Mouse (Mus musculus) heart, embryonic 14.5 days (tissue): ENCODE data around the gene Siva1. TPM values are rescaled to one million over a fixed set of nuclear protein-coding genes. Genes with fewer than 3 reads are reported as not detected.

Source experiments
- ATAC-seq: fragments of 200-750 bp; cut with Nextera tagmentation; 2 replicates; pipeline ENCODE4 v1.8.0; 2017; ENCODE audit warnings: low read depth, moderate TSS enrichment; ENCODE audit not compliant: insufficient number of reproducible peaks, insufficient read depth, low FRiP score
- H3K27ac ChIP-seq, 2 experiments: fragments of 200-500 bp in 1 of 2; fragments of 300-500 bp in 1 of 2; sonication (generic) in 1 of 2; replicated peaks in 1 of 2; 2 replicates each; pipeline ENCODE4 v1.5.1; 2012 to 2014; ENCODE audit warnings: low read depth in 2 of 2, low read length in 2 of 2, control low read depth in 1 of 2, mild to moderate bottlenecking in 1 of 2, mixed read lengths in 1 of 2; ENCODE audit not compliant: control insufficient read depth in 1 of 2, insufficient read depth in 1 of 2
- H3K27me3 ChIP-seq: fragments of 300-500 bp; sonication (generic); 2 replicates; pipeline ENCODE4 v1.6.1; 2014; ENCODE audit warnings: mild to moderate bottlenecking, low read length, control low read depth; ENCODE audit not compliant: control insufficient read depth, insufficient read depth
- H3K36me3 ChIP-seq: fragments of 300-500 bp; sonication (generic); 2 replicates; pipeline ENCODE4 v1.6.1; 2014; ENCODE audit warnings: mild to moderate bottlenecking, control low read depth, low read length, mixed read lengths; ENCODE audit not compliant: control insufficient read depth, insufficient read depth
- H3K4me1 ChIP-seq, 2 experiments: fragments of 200-500 bp in 1 of 2; fragments of 300-500 bp in 1 of 2; sonication (generic) in 1 of 2; 2 replicates each; pipeline ENCODE4 v1.6.1; 2012 to 2014; ENCODE audit warnings: low read length in 2 of 2, control low read depth in 1 of 2, mixed read lengths in 1 of 2; ENCODE audit not compliant: control insufficient read depth in 2 of 2, insufficient read depth in 2 of 2
- H3K4me2 ChIP-seq: fragments of 300-500 bp; sonication (generic); 2 replicates; pipeline ENCODE4 v1.6.1; 2014; ENCODE audit warnings: mild to moderate bottlenecking, low read length
- H3K4me3 ChIP-seq, 2 experiments: fragments of 200-500 bp in 1 of 2; fragments of 300-500 bp in 1 of 2; sonication (generic) in 1 of 2; 2 replicates each; pipeline ENCODE4 v1.5.1; 2012 to 2014; ENCODE audit warnings: low read length in 2 of 2, mild to moderate bottlenecking in 2 of 2, control low read depth in 1 of 2, low read depth in 1 of 2, moderate library complexity in 1 of 2; ENCODE audit not compliant: control insufficient read depth in 1 of 2, insufficient read depth in 1 of 2
- H3K9ac ChIP-seq: fragments of 300-500 bp; sonication (generic); 2 replicates; pipeline ENCODE4 v1.6.1; 2014; ENCODE audit warnings: mild to moderate bottlenecking, low read length
- H3K9me3 ChIP-seq: fragments of 300-500 bp; sonication (generic); 2 replicates; pipeline ENCODE4 v1.6.1; 2016; ENCODE audit warnings: low read length, control low read depth; ENCODE audit not compliant: control insufficient read depth
- WGBS: fragments of 180-500 bp; shearing (Covaris S2); extraction: QIAGEN DNeasy Blood & Tissue Kit; methylation state at CpG from one replicate; pipeline ENCODE4 v1.1.7; 2014; 5-methylcytosine and 5-hydroxymethylcytosine counted together
- polyA plus RNA-seq: library from polyadenylated mRNA; unstranded; fragments of >200 nt; fragmentation: Nextera tagmentation; extraction: Ambion mirVana; gene quantifications from 2 replicates; pipeline ENCODE4 v1.2.1, GENCODE M21; 2014

The Siva1 gene
- polyA plus RNA-seq, 1 experiment from 2014 or later, result 153 TPM

GRCm38 (mm10) chr12:112665445-112665844, 21.0 kb downstream of the Siva1 start:
- Histone ChIP-seq H3K9ac (peak overlapping the region; percentile 67), H3K27ac (peak overlapping the region; percentile 63 to 88), H3K4me2 (peak overlapping the region; percentile 53), H3K4me3 (peak overlapping the region in 1 of 2 experiments; percentile 17; a peak in 2 of 4 replicates), H3K36me3 (peaks cover 92% of the 10 kb centered on the region), H3K9me3 (no peaks in the 10 kb centered on the region), H3K27me3 (no peaks in the 10 kb centered on the region), H3K4me1 (peaks cover 72 to 99% of the 10 kb centered on the region in 2 experiments)
- 15% methylated on average over 18 of the region's 18 CpGs for WGBS
- ATAC-seq, result no peak

GRCm38 (mm10) chr12:112665881-112666544, 21.5 kb downstream of the Siva1 start:
- H3K4me2 ChIP-seq, result peak overlapping the region; percentile 53

GRCm38 (mm10) chr12:112667619-112668297, 23.3 kb downstream of the Siva1 start:
- Histone ChIP-seq H3K27ac (peak overlapping the region in 1 of 2 experiments; percentile 65; a peak in 3 of 4 replicates), H3K27me3 (no peaks in the 10 kb centered on the region), H3K4me2 (peak overlapping the region; percentile 7), H3K9me3 (no peaks in the 10 kb centered on the region), H3K4me1 (peaks cover 77 to 99% of the 10 kb centered on the region in 2 experiments), H3K36me3 (peaks cover 90% of the 10 kb centered on the region), H3K9ac (peak overlapping the region; percentile 67), H3K4me3 (no peak overlapping the region)
- 53% methylated on average over 10 of the region's 10 CpGs for WGBS
- ATAC-seq, result no peak

More at GRCm38 (mm10) chr12:112665881-112666544, 21.5 kb downstream of the Siva1 start:
- H3K9me3 ChIP-seq, result no peaks in the 10 kb centered on the region
- H3K36me3 ChIP-seq, result peaks cover 96% of the 10 kb centered on the region
- H3K27me3 ChIP-seq, result no peaks in the 10 kb centered on the region
- H3K9ac ChIP-seq, result peak overlapping the region; percentile 67; the same call in 1 of the 2 replicates
- peak overlapping the region; percentile 34 to 88 for H3K27ac ChIP-seq
- WGBS, result 68% methylated on average over 9 of the region's 9 CpGs
- ATAC-seq, result no peak
- H3K4me3 ChIP-seq, result peak overlapping the region in 1 of 2 experiments; percentile 17; a peak in 1 of 4 replicates
- H3K4me1 ChIP-seq, result peaks cover 74 to 99% of the 10 kb centered on the region in 2 experiments

- H3K4me3 ChIP-seq, result peak overlapping the region in 1 of 2 experiments; percentile 97; a peak in 2 of 4 replicates
- H3K9ac ChIP-seq, result peak overlapping the region; percentile 100
- no peaks in the 10 kb centered on the region for H3K27me3 ChIP-seq
- 23% methylated on average over 9 of the region's 9 CpGs for WGBS
- H3K4me1 ChIP-seq, result peaks cover 63 to 80% of the 10 kb centered on the region in 2 experiments
- H3K4me2 ChIP-seq, result peak overlapping the region; percentile 85
- peak overlapping the region; percentile 65 to 99 for H3K27ac ChIP-seq
- no peak for ATAC-seq
- H3K9me3 ChIP-seq, result no peaks in the 10 kb centered on the region
- peaks cover 60% of the 10 kb centered on the region for H3K36me3 ChIP-seq
These were observed 26.4 kb downstream of the Siva1 start for GRCm38 (mm10) chr12:112670718-112671393.

- H3K4me2 ChIP-seq, result peak overlapping the region; percentile 85
- 65% methylated on average over 7 of the region's 7 CpGs for WGBS
- peaks cover 53 to 70% of the 10 kb centered on the region in 2 experiments for H3K4me1 ChIP-seq
- H3K27me3 ChIP-seq, result no peaks in the 10 kb centered on the region
- ATAC-seq, result no peak
- H3K9ac ChIP-seq, result peak overlapping the region; percentile 100
- H3K4me3 ChIP-seq, result peak overlapping the region; percentile 96 to 97; a peak in 3 of 4 replicates
- H3K9me3 ChIP-seq, result no peaks in the 10 kb centered on the region
- H3K36me3 ChIP-seq, result peaks cover 50% of the 10 kb centered on the region
- H3K27ac ChIP-seq, result peak overlapping the region; percentile 65 to 99
These were observed 27.4 kb downstream of the Siva1 start for GRCm38 (mm10) chr12:112671891-112672290.

- Histone ChIP-seq H3K9ac (peak overlapping the region; percentile 100), H3K27ac (peak overlapping the region; percentile 98 to 99), H3K4me2 (peak overlapping the region; percentile 85), H3K4me1 (peaks cover 49 to 69% of the 10 kb centered on the region in 2 experiments), H3K36me3 (peaks cover 39% of the 10 kb centered on the region), H3K9me3 (no peaks in the 10 kb centered on the region), H3K4me3 (peak overlapping the region; percentile 96 to 97), H3K27me3 (no peaks in the 10 kb centered on the region)
- no peak for ATAC-seq
- 2% methylated on average over 20 of the region's 21 CpGs for WGBS
These were observed 28.5 kb downstream of the Siva1 start for GRCm38 (mm10) chr12:112672744-112673575.
